Mouse (Mus musculus): ENCODE data around the gene D17H6S53E.
"Not testable (repeated sequence)": the region's sequence is repeated elsewhere in the genome, so short reads cannot be mapped to it uniquely, and the experiment has no call there.

GRCm38 (mm10) chr17:35124261-35124896 lies 1.8 kb upstream of the D17H6S53E start:
- TF ChIP-seq CTCF (IDR thresholded peaks at IDR 0.05; ENCODE audit: low read depth, low read length); POLR2A (IDR thresholded peaks at IDR 0.05; ENCODE audit: insufficient read depth, low read length); EP300 (IDR thresholded peaks at IDR 0.05; ENCODE audit: insufficient read depth, low read depth, low read length): not testable (repeated sequence)
